Mouse (Mus musculus): ENCODE measurements around the gene Dtx2.

Dtx2 gene

DNA sequence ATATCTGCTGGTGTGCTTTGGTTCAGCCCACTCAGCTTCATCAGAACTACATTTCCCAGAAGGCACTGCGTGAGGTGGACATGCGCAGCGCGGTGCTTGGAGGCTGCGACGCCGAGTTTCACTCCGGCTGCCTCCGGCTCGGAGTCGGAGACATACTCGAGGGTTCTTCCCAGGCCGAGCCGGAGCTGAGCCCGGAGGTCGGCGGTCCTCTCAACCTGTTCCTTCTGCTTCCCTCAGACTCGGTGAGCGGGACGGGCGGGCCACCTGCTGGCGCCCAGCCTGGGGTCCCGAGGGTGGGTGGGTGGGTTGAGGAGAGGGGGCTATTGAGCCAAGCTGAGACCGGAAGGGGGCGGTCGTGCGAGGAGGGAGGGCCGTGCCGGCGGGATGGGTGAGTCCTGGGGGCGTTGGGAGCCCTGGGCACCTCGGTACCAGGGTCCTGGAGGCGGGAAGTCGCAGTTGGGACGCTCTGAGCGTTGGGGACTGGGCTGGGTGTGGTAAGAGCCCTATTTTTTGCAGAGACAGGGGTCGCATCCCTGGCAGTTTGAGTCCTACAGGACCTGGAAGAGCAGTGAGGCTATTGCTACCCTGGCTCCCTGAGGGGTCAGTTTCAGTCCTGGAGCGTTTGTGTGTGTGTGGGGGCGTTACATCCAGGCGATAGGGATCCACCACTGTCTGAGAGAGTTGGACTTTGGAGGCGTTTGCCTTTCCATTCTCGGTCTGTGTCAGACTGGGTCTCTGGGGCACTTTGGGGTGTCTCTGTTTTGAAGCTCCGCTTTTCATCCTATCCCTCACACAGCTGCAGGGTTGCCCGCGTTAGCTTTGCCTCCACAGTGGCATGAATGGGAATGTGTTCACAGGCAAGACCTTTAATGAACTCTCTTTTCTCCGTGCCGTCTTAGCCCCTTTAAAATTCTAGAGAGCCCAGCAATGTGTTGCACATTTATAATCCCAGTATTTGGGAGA, at the start of gene Dtx2:
Gene Dtx2 (plus strand): TSS at position 76 of the 963 bp plus-strand sequence.
- in situ Hi-C loops (cut with MboI; ENCODE audit: low sequenced_read_pairs): no loop called here

GRCm38 (mm10) chr5:135945916-135946408, 48.6 kb upstream of the Dtx2 start:
- in situ Hi-C loops (cut with MboI; ENCODE audit: low sequenced_read_pairs): no loop called here

DNA sequence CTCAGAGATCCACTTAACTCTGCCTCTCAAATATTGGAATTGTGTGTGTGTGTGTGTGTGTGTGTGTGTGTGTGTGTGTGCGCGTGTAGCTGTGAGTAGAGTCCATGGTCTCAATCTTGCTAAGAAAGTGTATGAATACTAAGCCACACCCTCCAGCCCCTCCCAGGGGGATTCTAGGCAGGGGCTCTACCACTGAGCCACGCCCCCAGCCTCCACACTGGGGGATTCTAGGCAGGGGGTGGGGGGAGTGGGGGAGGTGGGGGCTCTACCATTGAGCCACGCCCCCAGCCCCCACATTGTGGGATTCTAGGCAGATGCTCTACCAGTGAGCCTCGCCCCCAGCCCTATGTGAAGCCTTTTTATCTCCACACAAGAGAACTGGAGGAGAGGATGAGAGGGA, 48.0 kb upstream of the Dtx2 start:
- in situ Hi-C loops (cut with MboI; ENCODE audit: low sequenced_read_pairs): no loop called here

GRCm38 (mm10) chr5:135950710-135951412, 43.7 kb upstream of the Dtx2 start:
- in situ Hi-C loops (cut with MboI; ENCODE audit: low sequenced_read_pairs): no loop called here

DNA sequence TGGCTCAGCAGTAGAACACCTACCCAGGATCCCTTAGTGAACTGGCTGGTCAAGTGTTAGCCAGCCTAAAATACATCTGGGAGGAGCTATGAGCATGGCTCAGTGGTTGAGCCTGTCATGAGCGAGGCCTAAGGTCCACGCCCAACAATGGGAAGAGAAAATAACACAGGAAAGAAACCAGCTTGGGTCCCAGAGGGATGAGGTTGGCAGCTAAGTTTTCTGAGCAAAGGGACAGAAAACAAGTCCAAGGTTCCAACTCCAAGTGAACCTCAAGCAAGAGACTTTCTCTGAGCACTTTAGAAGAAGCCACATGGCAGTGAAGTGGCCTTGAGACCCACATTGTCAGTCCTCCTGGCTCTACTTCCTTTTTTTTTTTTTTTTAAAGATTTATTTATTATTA, 42.9 kb upstream of the Dtx2 start:
- in situ Hi-C loops (cut with MboI; ENCODE audit: low sequenced_read_pairs): no loop called here

DNA sequence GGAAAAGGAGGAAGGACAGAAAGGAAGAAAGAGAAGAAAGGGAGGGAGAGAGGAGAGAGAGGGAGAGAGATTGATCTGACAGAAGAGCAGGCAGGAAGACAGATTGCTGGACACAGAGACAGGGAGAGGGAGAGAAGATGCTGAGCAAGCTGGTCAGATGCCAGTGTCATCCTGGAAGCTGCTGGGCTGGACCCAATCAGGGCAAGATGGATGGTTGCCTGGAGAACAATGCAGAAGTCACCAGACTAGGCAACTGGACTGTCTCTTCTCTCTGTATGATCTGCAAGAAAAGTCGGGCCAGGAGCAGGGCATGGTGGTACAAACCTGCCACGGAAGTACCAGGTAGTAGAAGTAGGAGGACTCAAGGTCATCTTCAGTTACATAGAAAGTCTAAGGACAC, 41.8 kb upstream of the Dtx2 start:
- in situ Hi-C loops (cut with MboI; ENCODE audit: low sequenced_read_pairs): no loop called here

GRCm38 (mm10) chr5:135956300-135957206, 38.0 kb upstream of the Dtx2 start:
- in situ Hi-C loops (cut with MboI; ENCODE audit: low sequenced_read_pairs): no loop called here

DNA sequence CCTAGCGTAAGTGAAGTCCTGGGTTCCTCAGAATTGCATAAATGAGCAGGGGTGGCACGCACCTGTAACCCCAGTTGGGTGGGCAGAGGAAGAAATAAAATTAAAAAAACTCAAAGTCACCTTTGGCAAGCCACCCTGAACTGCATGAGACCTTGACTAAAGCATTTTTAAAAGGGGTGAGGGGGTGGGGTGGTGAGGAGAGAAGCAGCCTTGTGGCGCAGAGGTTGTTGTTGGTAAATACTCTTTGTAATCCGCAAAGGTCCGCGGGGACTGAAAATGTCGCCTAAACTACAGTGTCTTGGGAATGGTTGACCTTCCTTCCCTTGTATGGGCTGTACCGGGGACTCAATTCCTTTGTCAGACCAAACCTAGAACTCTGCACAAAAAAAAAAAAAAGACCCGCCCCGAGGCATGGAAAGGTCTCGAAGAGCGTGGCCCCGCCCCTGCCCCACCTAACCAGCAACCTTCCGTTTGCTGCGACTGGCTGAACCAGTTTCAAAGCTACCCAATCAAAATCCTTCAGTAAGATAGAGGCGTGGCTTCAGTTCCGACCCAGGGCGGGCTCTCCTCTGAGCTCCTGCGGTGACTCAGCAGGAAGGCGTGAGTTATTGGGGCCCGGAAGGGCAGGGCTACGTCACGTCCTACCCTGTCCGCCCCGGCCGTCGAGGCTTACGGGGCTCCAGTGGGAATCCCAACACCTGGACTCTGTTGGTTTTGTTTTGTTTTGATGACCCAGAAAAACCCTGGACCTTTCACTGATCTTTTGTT, 37.2 kb upstream of the Dtx2 start:
- in situ Hi-C loops (cut with MboI; ENCODE audit: low sequenced_read_pairs): no loop called here

DNA sequence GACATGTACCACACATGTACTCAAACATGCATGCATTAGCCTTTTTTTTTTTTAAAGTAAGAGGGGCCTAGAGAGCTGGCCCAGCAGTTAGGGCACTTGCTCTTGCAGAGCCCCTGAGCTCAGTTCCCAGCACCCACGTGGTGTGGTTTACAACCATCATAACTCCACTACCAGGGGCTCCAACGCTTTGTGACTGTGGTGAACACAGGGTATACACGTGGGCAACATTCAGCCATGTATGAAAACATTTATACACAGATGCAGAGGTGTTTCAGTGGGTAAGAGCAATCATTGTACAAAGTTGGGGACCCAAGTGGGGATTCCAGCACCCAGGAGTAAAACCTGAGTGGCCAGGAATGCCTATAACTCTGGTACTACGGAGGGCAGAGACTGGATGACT, 36.2 kb upstream of the Dtx2 start:
- in situ Hi-C loops (cut with MboI; ENCODE audit: low sequenced_read_pairs): no loop called here

DNA sequence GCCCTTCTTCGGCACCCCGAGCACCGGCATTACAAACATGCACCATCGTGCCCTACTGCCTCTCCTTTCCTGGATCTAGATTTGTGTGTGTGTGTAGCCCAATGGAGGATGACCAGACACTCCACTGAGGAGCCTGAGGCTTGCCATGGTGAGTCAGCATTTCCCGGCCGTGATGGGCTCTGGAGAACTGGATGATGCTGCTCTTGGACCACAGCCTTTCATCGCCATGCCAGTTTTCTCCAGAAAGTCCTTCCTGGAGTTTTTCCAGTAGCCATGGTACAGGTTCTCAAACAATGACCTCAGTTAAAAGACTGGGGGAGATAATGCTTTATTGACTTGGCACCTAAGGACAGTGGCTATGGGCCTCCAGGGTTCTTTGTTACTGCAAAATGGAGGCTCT, 34.7 kb upstream of the Dtx2 start:
- in situ Hi-C loops (cut with MboI; ENCODE audit: low sequenced_read_pairs): no loop called here

DNA sequence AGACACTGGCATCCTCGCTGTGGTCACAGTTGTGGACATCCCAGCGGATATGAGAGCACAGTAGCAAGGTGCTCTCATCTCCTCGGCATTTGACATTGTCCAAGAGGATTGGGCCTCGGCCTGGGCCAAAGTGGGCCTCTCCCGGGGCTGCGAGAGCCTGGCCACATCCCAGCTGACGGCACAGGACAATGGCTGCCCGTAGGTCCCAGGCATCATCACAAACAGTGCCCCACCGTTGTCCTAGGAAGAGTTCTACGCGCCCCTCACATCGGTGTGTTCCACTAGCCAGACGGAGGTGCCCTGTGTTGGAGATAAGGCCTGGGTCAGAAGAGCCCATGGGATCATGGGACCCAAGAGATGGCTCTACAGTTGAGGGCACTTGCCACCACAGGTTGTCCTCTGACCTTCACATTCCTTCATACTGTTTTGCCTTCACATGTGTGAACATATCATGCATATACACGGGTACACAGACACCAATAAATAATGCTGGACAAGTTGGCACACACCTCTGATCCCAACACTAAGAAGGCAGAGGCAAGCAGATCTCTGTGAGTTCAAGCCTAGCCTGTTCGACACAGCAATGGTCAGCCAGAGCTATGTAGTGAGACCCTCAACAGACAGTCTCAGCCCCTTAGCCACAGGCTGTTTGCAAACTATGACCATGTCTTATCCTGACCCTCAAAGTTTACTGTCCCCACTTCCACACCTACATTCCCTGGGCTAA, 33.5 kb upstream of the Dtx2 start:
- in situ Hi-C loops (cut with MboI; ENCODE audit: low sequenced_read_pairs): no loop called here

DNA sequence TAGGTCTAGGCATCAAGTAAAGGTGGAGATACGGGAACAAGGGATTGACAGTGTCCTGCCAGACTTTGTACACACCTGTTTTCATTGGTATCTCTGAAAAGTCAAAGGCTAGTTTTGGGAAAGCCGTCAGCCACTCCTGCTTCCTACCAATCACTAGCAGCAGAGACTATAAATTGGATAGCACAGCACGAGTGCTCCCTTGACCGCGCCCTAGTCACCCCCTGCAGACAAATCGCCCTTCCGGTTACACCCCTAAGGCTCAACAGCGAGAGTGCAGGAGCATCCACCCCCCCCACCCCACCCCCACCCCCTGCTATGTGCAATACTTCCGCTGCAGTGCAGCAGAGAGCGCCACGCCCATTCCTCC, 32.5 kb upstream of the Dtx2 start:
- in situ Hi-C loops (cut with MboI; ENCODE audit: low sequenced_read_pairs): no loop called here

- in situ Hi-C loops (cut with MboI; ENCODE audit: low sequenced_read_pairs): no loop called here
Measured at GRCm38 (mm10) chr5:135962492-135963279, 31.9 kb upstream of the Dtx2 start.

GRCm38 (mm10) chr5:135963280-135963627, 31.3 kb upstream of the Dtx2 start:
- in situ Hi-C loops (cut with MboI; ENCODE audit: low sequenced_read_pairs): no loop called here

GRCm38 (mm10) chr5:135965501-135965930, 29.1 kb upstream of the Dtx2 start:
- in situ Hi-C loops (cut with MboI; ENCODE audit: low sequenced_read_pairs): no loop called here

GRCm38 (mm10) chr5:135966866-135967265, 27.7 kb upstream of the Dtx2 start:
- in situ Hi-C loops (cut with MboI; ENCODE audit: low sequenced_read_pairs): no loop called here

DNA sequence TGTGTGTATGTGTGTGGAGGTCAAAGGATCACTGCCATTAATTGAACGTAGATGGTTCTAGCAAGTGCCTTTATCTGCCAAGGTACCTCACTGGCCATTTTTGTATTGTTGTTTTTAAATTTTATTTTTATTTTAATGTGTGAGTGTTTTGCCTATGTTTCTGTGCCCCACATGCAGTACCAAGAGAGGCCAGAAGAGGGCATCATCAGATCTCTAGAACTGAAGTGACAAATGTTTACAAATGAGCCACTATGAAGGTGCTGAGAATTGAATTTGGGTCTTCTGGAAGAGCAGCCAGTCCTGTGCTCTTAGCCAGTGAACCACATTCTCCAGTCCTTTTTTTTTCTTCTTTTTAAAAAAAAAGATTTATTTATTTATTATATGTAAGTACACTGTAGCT, 25.8 kb upstream of the Dtx2 start:
- in situ Hi-C loops (cut with MboI; ENCODE audit: low sequenced_read_pairs): no loop called here

GRCm38 (mm10) chr5:135970247-135970646, 24.4 kb upstream of the Dtx2 start:
- in situ Hi-C loops (cut with MboI; ENCODE audit: low sequenced_read_pairs): loop anchor here (10.0 kb wide), 1 partner anchor 95 kb away; no protein-coding TSS in a partner anchor

DNA sequence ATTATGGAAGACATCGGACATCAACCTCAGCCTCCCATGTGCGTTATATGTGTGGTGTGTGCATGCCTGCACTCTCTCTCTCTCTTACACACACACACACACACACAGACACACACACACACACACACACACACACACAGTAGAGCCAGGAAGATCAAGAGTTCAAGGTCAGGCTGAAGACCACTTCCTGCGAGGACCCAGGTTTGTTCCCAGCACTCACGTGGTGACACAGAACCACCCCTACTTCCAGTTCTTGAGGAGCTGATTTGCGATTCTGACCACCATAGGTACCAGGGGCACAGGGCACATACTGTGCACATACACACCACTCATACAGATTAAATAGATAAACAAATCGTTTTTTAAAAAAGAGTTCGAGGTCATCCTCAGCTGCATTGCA, 22.7 kb upstream of the Dtx2 start:
- in situ Hi-C loops (cut with MboI; ENCODE audit: low sequenced_read_pairs): loop anchor here (10.0 kb wide), 1 partner anchor 93 kb away; no protein-coding TSS in a partner anchor
